Mouse (Mus musculus) hindbrain, postnatal 0 days (tissue): ENCODE results near the gene Usb1. TPM values are rescaled to one million over a fixed set of nuclear protein-coding genes. Genes with fewer than 3 reads are reported as not detected.
A peak's percentile ranks its signal among the peaks of the same experiment; 100 is the strongest.

Source experiments
- ATAC-seq: fragments of 200-750 bp; cut with Nextera tagmentation; 2 replicates; pipeline ENCODE4 v1.8.0; 2017; ENCODE audit warnings: mild to moderate bottlenecking, moderate TSS enrichment, moderate library complexity
- DNase-seq: peaks from one replicate; pipeline ENCODE4 v3.0.0-alpha.2; 2015; ENCODE audit warnings: low spot score
- H3K27ac ChIP-seq: fragments of 300-500 bp; sonication (generic); 2 replicates; pipeline ENCODE4 v1.5.1; 2014; ENCODE audit warnings: mild to moderate bottlenecking
- H3K27me3 ChIP-seq: fragments of 300-500 bp; sonication (generic); 2 replicates; pipeline ENCODE4 v1.6.1; 2014; ENCODE audit warnings: low read length, mixed read lengths; ENCODE audit not compliant: insufficient read depth
- H3K36me3 ChIP-seq: fragments of 300-500 bp; sonication (generic); 2 replicates; pipeline ENCODE4 v1.6.1; 2014; ENCODE audit warnings: low read length, mixed read lengths; ENCODE audit not compliant: insufficient read depth
- H3K4me1 ChIP-seq: fragments of 300-500 bp; sonication (generic); 2 replicates; pipeline ENCODE4 v1.6.1; 2014; ENCODE audit warnings: antibody characterized with exemption, low read length, mixed read lengths; ENCODE audit not compliant: insufficient read depth
- H3K4me2 ChIP-seq: fragments of 300-500 bp; sonication (generic); 2 replicates; pipeline ENCODE4 v1.6.1; 2014; ENCODE audit warnings: low read depth, mild to moderate bottlenecking, low read length, moderate library complexity, mixed read lengths
- H3K4me3 ChIP-seq: fragments of 300-500 bp; sonication (generic); 2 replicates; pipeline ENCODE4 v1.5.1; 2014; ENCODE audit warnings: low read length
- H3K9ac ChIP-seq: fragments of 300-500 bp; sonication (generic); replicated peaks from 2 replicates; pipeline ENCODE4 v1.6.1; 2014; ENCODE audit warnings: mild to moderate bottlenecking, low read length, moderate library complexity, mixed read lengths
- H3K9me3 ChIP-seq: fragments of 300-500 bp; sonication (generic); 2 replicates; pipeline ENCODE4 v1.6.1; 2016; ENCODE audit warnings: low read length, mixed read lengths
- CTCF ChIP-seq: IDR thresholded peaks from 2 replicates; pipeline ENCODE4 v1.5.1; 2016; ENCODE audit warnings: antibody characterized with exemption, control low read depth, low read depth
- WGBS: fragments of 180-500 bp; shearing (Covaris S2); extraction: QIAGEN DNeasy Blood & Tissue Kit; methylation state at CpG from one replicate; pipeline ENCODE4 v1.1.7; 2014; 5-methylcytosine and 5-hydroxymethylcytosine counted together
- polyA plus RNA-seq: library from polyadenylated mRNA; unstranded; fragments of >200 nt; fragmentation: Nextera tagmentation; extraction: Ambion mirVana; gene quantifications from 2 replicates; pipeline ENCODE4 v1.2.1, GENCODE M21; 2015
- total RNA-seq: library from RNA; depleted of rRNA; stranded (reverse); fragments of >200 nt; gene quantifications from 2 replicates; pipeline ENCODE4 v1.2.3, GENCODE M21; 2014

Gene Usb1
- total and polyA plus RNA-seq, 2 experiments from 2014 or later = 22.8 to 25.9 TPM

GRCm38 (mm10) chr8:95320224-95321139, 11.6 kb upstream of the Usb1 start:
- WGBS = 3% methylated on average over 41 of the region's 41 CpGs
- Histone ChIP-seq H3K4me3 (peak overlapping the region; percentile 42), H3K4me1 (0 out of 2 replicates have a peak, but pooled peaks cover 3% of the 10 kb centered on the region), H3K36me3 (no peaks in the 10 kb centered on the region; the same call in 1 of the 2 replicates), H3K9me3 (no peaks in the 10 kb centered on the region), H3K9ac (peak overlapping the region; percentile 39), H3K4me2 (peak overlapping the region; percentile 84), H3K27ac (no peak overlapping the region), H3K27me3 (no peaks in the 10 kb centered on the region)
- peak; percentile 77 for ATAC-seq
- peak; percentile 52 for TF ChIP-seq CTCF
- peak; percentile 77 for DNase-seq

GRCm38 (mm10) chr8:95323201-95323600, 8.9 kb upstream of the Usb1 start:
- 0 out of 2 replicates have a peak, but pooled peaks cover 3% of the 10 kb centered on the region for H3K4me1 ChIP-seq
- no peak overlapping the region for H3K4me3 ChIP-seq
- H3K4me2 ChIP-seq = no peak overlapping the region
- peaks cover 25% of the 10 kb centered on the region for H3K36me3 ChIP-seq
- no peaks in the 10 kb centered on the region for H3K9me3 ChIP-seq
- TF ChIP-seq CTCF = no peak
- ATAC-seq (no peak), DNase-seq (no peak)
- H3K9ac ChIP-seq = no peak overlapping the region
- no peaks in the 10 kb centered on the region for H3K27me3 ChIP-seq
- 80% methylated on average over 3 of the region's 3 CpGs for WGBS
- H3K27ac ChIP-seq = no peak overlapping the region

- Histone ChIP-seq H3K4me1 (0 out of 2 replicates have a peak, but pooled peaks cover 4% of the 10 kb centered on the region), H3K9ac (no peak overlapping the region), H3K9me3 (no peaks in the 10 kb centered on the region), H3K36me3 (peaks cover 37% of the 10 kb centered on the region), H3K27ac (peak overlapping the region; percentile 43; the same call in 1 of the 2 replicates), H3K27me3 (no peaks in the 10 kb centered on the region), H3K4me3 (no peak overlapping the region), H3K4me2 (no peak overlapping the region)
- DNase-seq (no peak), ATAC-seq (peak; percentile 36; the same call in 1 of the 2 replicates)
- 21% methylated on average over 5 of the region's 5 CpGs for WGBS
- no peak for TF ChIP-seq CTCF
These were observed 7.4 kb upstream of the Usb1 start for GRCm38 (mm10) chr8:95324646-95325045.

GRCm38 (mm10) chr8:95326822-95327221, 5.3 kb upstream of the Usb1 start:
- H3K36me3 ChIP-seq = peaks cover 37% of the 10 kb centered on the region

GRCm38 (mm10) chr8:95327866-95328465, 4.1 kb upstream of the Usb1 start:
- Histone ChIP-seq H3K27ac (no peak overlapping the region), H3K27me3 (no peaks in the 10 kb centered on the region), H3K4me2 (no peak overlapping the region), H3K9me3 (no peaks in the 10 kb centered on the region), H3K4me1 (peaks cover 11% of the 10 kb centered on the region), H3K4me3 (no peak overlapping the region), H3K9ac (no peak overlapping the region), H3K36me3 (peaks cover 37% of the 10 kb centered on the region)
- DNase-seq = no peak
- TF ChIP-seq CTCF = no peak
- no peak for ATAC-seq
- WGBS = 85% methylated on average over 46 of the region's 46 CpGs

More at GRCm38 (mm10) chr8:95326822-95327221, 5.3 kb upstream of the Usb1 start:
- WGBS = 94% methylated on average over 5 of the region's 5 CpGs
- no peak overlapping the region for H3K27ac ChIP-seq
- TF ChIP-seq CTCF = no peak
- DNase-seq (no peak), ATAC-seq (no peak)
- no peak overlapping the region for H3K9ac ChIP-seq
- H3K4me3 ChIP-seq = no peak overlapping the region
- peaks cover 11% of the 10 kb centered on the region for H3K4me1 ChIP-seq
- H3K4me2 ChIP-seq = no peak overlapping the region
- H3K27me3 ChIP-seq = no peaks in the 10 kb centered on the region
- no peaks in the 10 kb centered on the region for H3K9me3 ChIP-seq

GRCm38 (mm10) chr8:95330367-95330766, 1.7 kb upstream of the Usb1 start:
- Histone ChIP-seq H3K27ac (no peak overlapping the region), H3K9me3 (no peaks in the 10 kb centered on the region), H3K4me2 (peak overlapping the region; percentile 79), H3K4me3 (peak overlapping the region; percentile 63), H3K36me3 (peaks cover 37% of the 10 kb centered on the region), H3K9ac (peak overlapping the region; percentile 86; the same call in 1 of the 2 replicates), H3K4me1 (peaks cover 11% of the 10 kb centered on the region), H3K27me3 (no peaks in the 10 kb centered on the region)
- DNase-seq = no peak
- 79% methylated on average over 1 of the region's 1 CpGs for WGBS
- ATAC-seq = no peak
- TF ChIP-seq CTCF = no peak
